Mouse (Mus musculus) erythroblast, embryonic 14.5 days (primary cell): ENCODE measurements around the gene Hic1.

Source experiments
- GATA1 ChIP-seq: IDR thresholded peaks from 2 replicates; pipeline ENCODE4 v1.6.1; 2012; ENCODE audit warnings: low read length, inconsistent platforms, mixed read lengths
- TAL1 ChIP-seq: IDR thresholded peaks from 3 replicates; pipeline ENCODE4 v1.6.1; 2012; ENCODE audit warnings: low read length, inconsistent platforms, mixed read lengths

DNA sequence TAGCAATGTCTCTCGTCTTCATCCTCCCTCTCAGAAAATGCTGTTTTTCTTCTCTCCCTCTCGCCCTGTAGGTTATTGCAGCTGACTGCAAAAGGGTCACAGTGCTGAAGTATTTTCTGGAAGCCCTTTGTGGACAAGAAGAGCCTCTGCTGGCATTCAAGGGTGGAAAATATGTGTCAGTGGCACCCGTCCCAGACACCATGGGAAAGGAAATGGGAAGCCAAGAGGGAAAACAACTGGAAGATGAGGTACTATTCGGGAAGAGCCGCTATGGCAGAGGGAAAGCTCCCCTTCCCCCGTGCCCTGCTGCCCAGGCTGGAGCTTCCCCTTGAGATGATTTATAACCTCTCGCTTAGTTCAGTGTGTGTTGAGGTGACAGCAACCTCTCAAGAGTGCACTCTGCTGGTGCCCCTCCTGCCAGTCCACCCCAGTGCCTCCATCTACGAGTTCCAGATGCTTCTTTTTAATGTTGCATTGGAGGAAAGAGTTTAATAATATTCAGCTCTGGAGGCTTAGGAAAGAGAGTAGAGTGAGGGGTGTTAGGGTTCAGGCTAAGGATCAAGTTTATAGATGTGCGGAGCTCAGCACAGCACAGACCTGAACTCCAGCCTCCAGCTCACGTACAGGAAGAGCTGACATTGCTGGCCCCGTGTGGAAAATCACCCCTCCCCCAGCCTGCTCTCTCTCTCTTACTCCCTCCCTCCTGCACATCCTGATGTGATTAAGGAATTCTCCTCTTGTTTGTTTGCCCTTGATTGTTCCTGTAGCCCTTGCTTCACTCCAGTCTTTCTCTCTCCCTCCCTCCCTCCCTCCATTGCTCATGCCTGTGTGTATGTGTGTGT lies 30.0 kb downstream of the Hic1 start:
- no peak for TF ChIP-seq TAL1
- TF ChIP-seq GATA1, result no peak
